Mouse (Mus musculus) lung, postnatal 36 days (tissue): ENCODE results near the gene Kcnma1.
A peak's percentile ranks its signal among the peaks of the same experiment; 100 is the strongest.

ENCODE experiments used
- DNase-seq: peaks from one replicate; pipeline ENCODE4 v3.0.0; 2022; ENCODE audit warnings: mixed read lengths

Gene Kcnma1

GRCm38 (mm10) chr14:23521080-23521684, 493.1 kb downstream of the Kcnma1 start:
- DNase-seq: peak; percentile 7

GRCm38 (mm10) chr14:23517374-23517773, 496.9 kb downstream of the Kcnma1 start:
- DNase-seq: no peak

- DNase-seq: no peak
Measured at GRCm38 (mm10) chr14:23509792-23510191, 504.5 kb downstream of the Kcnma1 start.

GRCm38 (mm10) chr14:23502236-23502790, 512.0 kb downstream of the Kcnma1 start:
- DNase-seq: no peak

- DNase-seq: no peak
Measured at GRCm38 (mm10) chr14:23496801-23497200, 517.5 kb downstream of the Kcnma1 start.

GRCm38 (mm10) chr14:23496236-23496740, 518.0 kb downstream of the Kcnma1 start:
- DNase-seq: peak; percentile 38

GRCm38 (mm10) chr14:23494496-23494800, 519.8 kb downstream of the Kcnma1 start:
- peak; percentile 50 for DNase-seq

- no peak for DNase-seq
Measured at GRCm38 (mm10) chr14:23493750-23494495, 520.4 kb downstream of the Kcnma1 start.

- no peak for DNase-seq
Measured at GRCm38 (mm10) chr14:23492581-23493360, 521.5 kb downstream of the Kcnma1 start.

GRCm38 (mm10) chr14:23491359-23491758, 522.9 kb downstream of the Kcnma1 start:
- DNase-seq: no peak

GRCm38 (mm10) chr14:23486687-23487086, 527.6 kb downstream of the Kcnma1 start:
- DNase-seq: no peak

GRCm38 (mm10) chr14:23485802-23486500, 528.3 kb downstream of the Kcnma1 start:
- no peak for DNase-seq

GRCm38 (mm10) chr14:23475129-23475528, 539.2 kb downstream of the Kcnma1 start:
- no peak for DNase-seq

- no peak for DNase-seq
Measured at GRCm38 (mm10) chr14:23470071-23470470, 544.2 kb downstream of the Kcnma1 start.

GRCm38 (mm10) chr14:23465135-23465534, 549.2 kb downstream of the Kcnma1 start:
- peak; percentile 5 for DNase-seq

GRCm38 (mm10) chr14:23458560-23458959, 555.7 kb downstream of the Kcnma1 start:
- DNase-seq: no peak

- DNase-seq: no peak
Measured at GRCm38 (mm10) chr14:23451681-23452080, 562.6 kb downstream of the Kcnma1 start.

GRCm38 (mm10) chr14:23437467-23437866, 576.8 kb downstream of the Kcnma1 start:
- DNase-seq: no peak

GRCm38 (mm10) chr14:23435861-23436260, 578.4 kb downstream of the Kcnma1 start:
- no peak for DNase-seq

GRCm38 (mm10) chr14:23430006-23430405, 584.3 kb downstream of the Kcnma1 start:
- no peak for DNase-seq

- DNase-seq: peak; percentile 17
Measured at GRCm38 (mm10) chr14:23429043-23429442, 585.2 kb downstream of the Kcnma1 start.

- no peak for DNase-seq
Measured at GRCm38 (mm10) chr14:23422481-23423040, 591.7 kb downstream of the Kcnma1 start.
